Mouse (Mus musculus): ENCODE results near the gene Tube1. TPM values are rescaled to one million over a fixed set of nuclear protein-coding genes. Genes with fewer than 3 reads are reported as not detected.

Tube1 gene
- 2.1 and 2.2 TPM in 2 replicates for polyA plus RNA-seq (2021; fragmentation: Nextera tagmentation)
- long read RNA-seq, experiment 1, partial matches to known transcripts = 0 of 3 reads
- long read RNA-seq, experiment 1, other reads (novel, unspliced or antisense) = 0 of 3 reads
- long read RNA-seq, experiment 2, transcript Tube1-201 (12 exons, 2,929 nt) = major isoform, 14 of 17 reads
- long read RNA-seq, experiment 2, partial matches to known transcripts = 0 of 17 reads
- long read RNA-seq, experiment 2, other reads (novel, unspliced or antisense) = 3 of 17 reads

DNA sequence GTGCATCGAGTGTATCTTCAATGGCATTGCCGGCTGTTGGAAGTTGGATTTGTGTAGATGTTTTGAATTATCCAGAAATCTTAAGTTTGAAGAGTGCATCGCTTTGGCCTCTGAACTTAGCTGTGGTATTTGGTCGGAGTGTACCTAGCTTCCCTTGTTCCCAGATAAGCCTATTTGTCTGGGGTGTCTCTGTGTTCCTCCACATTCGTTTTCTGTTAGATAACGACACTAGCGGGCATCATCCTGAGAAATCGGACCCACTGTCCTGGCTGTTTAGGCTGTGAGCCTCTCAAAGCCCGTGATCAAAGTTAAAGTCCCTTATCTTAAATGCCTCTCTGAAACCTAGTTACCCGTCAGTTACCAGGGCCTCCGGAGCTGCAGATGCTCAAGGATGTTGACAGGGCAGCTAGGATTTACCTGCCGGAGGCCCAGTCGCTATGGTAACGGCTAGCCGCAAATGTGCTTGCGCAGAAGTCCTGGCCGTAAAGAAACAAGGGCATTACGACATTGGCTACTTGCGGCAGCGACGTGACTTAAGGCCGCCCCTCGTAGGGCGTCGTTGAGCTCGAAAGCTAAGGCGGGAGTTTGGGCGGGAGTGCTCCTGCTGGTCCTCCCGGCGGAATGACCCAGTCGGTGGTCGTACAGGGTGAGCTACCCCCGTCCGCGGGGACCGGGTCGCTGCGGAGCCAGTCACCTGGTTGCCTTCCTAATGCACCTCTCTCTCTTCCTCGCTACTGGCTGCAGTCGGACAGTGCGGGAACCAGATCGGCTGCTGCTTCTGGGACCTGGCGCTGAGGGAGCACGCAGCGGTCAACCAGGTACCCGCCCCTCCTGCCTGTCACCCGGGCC is at the start of gene Tube1, which contains the start of gene Fam229b:
Gene Tube1, plus strand, starts transcription at position 515 of the 849 bp plus-strand sequence.
Gene Fam229b, minus strand, starts transcription at position 453 of the 849 bp plus-strand sequence.

DNA sequence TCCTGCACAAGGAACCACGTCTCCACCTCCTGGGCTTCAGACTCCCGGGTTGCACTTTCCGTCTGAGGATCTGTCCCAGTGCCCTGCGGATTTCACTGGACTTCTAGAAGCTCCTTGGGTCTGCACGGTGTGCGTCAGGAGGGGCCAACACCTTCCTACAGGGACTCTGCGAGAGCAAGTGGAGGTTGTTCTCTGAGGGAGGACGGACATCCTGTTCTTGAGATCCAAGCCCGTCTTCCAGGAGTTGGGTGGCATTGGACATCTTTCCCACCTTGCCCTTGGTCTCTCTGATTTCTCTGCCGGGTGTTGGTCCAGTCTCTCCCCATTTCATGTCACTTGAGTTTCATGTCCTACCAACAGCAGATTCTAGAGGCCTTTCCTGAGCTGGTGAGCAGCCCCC is 29.9 kb downstream of the Tube1 start, which contains the start of gene Ccn6:
Gene Ccn6, minus strand, starts transcription at position 101 of the 400 bp plus-strand sequence.

Other genes with a start within 250 kb of the Tube1 start
- 0.69 and 1.0 TPM in 2 replicates for gene Lama4, start 168.5 kb upstream of the Tube1 start, polyA plus RNA-seq (2021; fragmentation: Nextera tagmentation)
- 33.6 and 34.7 TPM in 2 replicates for gene Fam229b, start 62 bp upstream of the Tube1 start, polyA plus RNA-seq (2021; fragmentation: Nextera tagmentation)
- gene Ccn6, start 29.8 kb downstream of the Tube1 start, polyA plus RNA-seq (2021; fragmentation: Nextera tagmentation) = not detected in 2 replicates
- 26.1 and 26.4 TPM in 2 replicates for gene Fyn, start 234.9 kb downstream of the Tube1 start, polyA plus RNA-seq (2021; fragmentation: Nextera tagmentation)